Mouse (Mus musculus) CH12.LX (cell line): ENCODE data around the gene Plxna1. TPM values are rescaled to one million over a fixed set of nuclear protein-coding genes. Genes with fewer than 3 reads are reported as not detected.

Source experiments
- DNase-seq: peaks from one replicate; pipeline ENCODE4 v3.0.0-alpha.2; 2013; ENCODE audit errors: extremely low read depth
- H3K27ac ChIP-seq: 2 replicates; pipeline ENCODE4 v1.5.1; 2012; ENCODE audit warnings: low read depth, mild to moderate bottlenecking, control low read depth, moderate library complexity; ENCODE audit not compliant: insufficient read depth
- H3K27me3 ChIP-seq: replicated peaks from 2 replicates; pipeline ENCODE3; 2012; ENCODE audit warnings: inconsistent platforms
- H3K36me3 ChIP-seq, 2 experiments: replicated peaks in 1 of 2; 2 replicates each; pipeline versions ENCODE3 to v1.6.1; 2012; ENCODE audit warnings: inconsistent platforms in 1 of 2, low read length in 1 of 2, mild to moderate bottlenecking in 1 of 2, mixed read lengths in 1 of 2, moderate library complexity in 1 of 2; ENCODE audit not compliant: control insufficient read depth in 1 of 2, insufficient read depth in 1 of 2
- H3K4me1 ChIP-seq, 2 experiments: 2 replicates each; pipeline ENCODE4 v1.6.1; 2012; ENCODE audit warnings: inconsistent platforms in 1 of 2, moderate library complexity in 1 of 2; ENCODE audit not compliant: insufficient read depth in 2 of 2, control insufficient read depth in 1 of 2
- H3K4me2 ChIP-seq: 2 replicates; pipeline ENCODE4 v1.6.1; 2012; ENCODE audit warnings: low read depth, mild to moderate bottlenecking, control low read depth; ENCODE audit not compliant: poor library complexity, insufficient read depth, severe bottlenecking
- H3K4me3 ChIP-seq, 3 experiments: fragments of 150-350 bp in 1 of 3; sonication (generic) in 1 of 3; replicated peaks in 1 of 3; 2 replicates each; pipeline versions ENCODE3 to v1.5.1; 2011 to 2012; ENCODE audit warnings: low read depth in 2 of 3, low read length in 2 of 3, mild to moderate bottlenecking in 2 of 3, moderate library complexity in 2 of 3, control low read depth in 1 of 3, improper control_type of control experiment in 1 of 3, inconsistent platforms in 1 of 3, mixed read lengths in 1 of 3; ENCODE audit not compliant: poor library complexity in 1 of 3
- H3K79me2 ChIP-seq: replicated peaks from 2 replicates; pipeline ENCODE4 v1.6.1; 2012; ENCODE audit warnings: mild to moderate bottlenecking, moderate library complexity; ENCODE audit not compliant: control insufficient read depth, poor library complexity, insufficient read depth, severe bottlenecking; ENCODE audit errors: extremely low read depth
- H3K9ac ChIP-seq: 2 replicates; pipeline ENCODE4 v1.6.1; 2012; ENCODE audit warnings: low read depth, mild to moderate bottlenecking, control low read depth, moderate library complexity; ENCODE audit not compliant: insufficient read depth
- H3K9me3 ChIP-seq: replicated peaks from 2 replicates; pipeline ENCODE3; 2012; ENCODE audit warnings: low read length, inconsistent platforms, mixed read lengths
- BHLHE40 ChIP-seq: IDR thresholded peaks from 2 replicates; pipeline ENCODE4 v1.6.1; 2011; ENCODE audit warnings: mild to moderate bottlenecking, low read depth, low read length, improper control_type of control experiment
- CHD1 ChIP-seq: IDR thresholded peaks from 2 replicates; pipeline ENCODE4 v1.6.1; 2012; ENCODE audit warnings: low read depth, low read length, improper control_type of control experiment, inconsistent platforms
- CHD2 ChIP-seq: IDR thresholded peaks from 2 replicates; pipeline ENCODE4 v1.6.1; 2011; ENCODE audit warnings: low read length, improper control_type of control experiment
- CTCF ChIP-seq, 2 experiments: IDR thresholded peaks in 1 of 2; conservative IDR thresholded peaks in 1 of 2; 2 replicates each; pipeline ENCODE4 v1.5.1; 2011 to 2012; ENCODE audit warnings: low read depth in 2 of 2, low read length in 2 of 2, improper control_type of control experiment in 1 of 2, inconsistent platforms in 1 of 2, mild to moderate bottlenecking in 1 of 2, moderate library complexity in 1 of 2
- E2F4 ChIP-seq: IDR thresholded peaks from 2 replicates; pipeline ENCODE4 v1.6.1; 2011; ENCODE audit warnings: low read depth, low read length, improper control_type of control experiment; ENCODE audit not compliant: insufficient replicate concordance
- ETS1 ChIP-seq: conservative IDR thresholded peaks from 2 replicates; pipeline ENCODE4 v1.6.1; 2012; ENCODE audit warnings: low read depth, mild to moderate bottlenecking, inconsistent platforms, low read length, improper control_type of control experiment, moderate library complexity
- HCFC1 ChIP-seq: IDR thresholded peaks from 2 replicates; pipeline ENCODE4 v1.6.1; 2012; ENCODE audit warnings: low read depth, mild to moderate bottlenecking, inconsistent platforms, low read length, improper control_type of control experiment
- IRF4 ChIP-seq: IDR thresholded peaks from 2 replicates; pipeline ENCODE4 v1.6.1; 2014; ENCODE audit warnings: low read depth, mild to moderate bottlenecking, inconsistent platforms, low read length, improper control_type of control experiment
- JUN ChIP-seq: IDR thresholded peaks from 2 replicates; pipeline ENCODE4 v1.6.1; 2011; ENCODE audit warnings: low read depth, mild to moderate bottlenecking, low read length, improper control_type of control experiment, moderate library complexity; ENCODE audit not compliant: insufficient read depth
- JUND ChIP-seq: conservative IDR thresholded peaks from 2 replicates; pipeline ENCODE4 v1.6.1; 2011; ENCODE audit warnings: low read depth, low read length, improper control_type of control experiment
- KAT2A ChIP-seq: IDR thresholded peaks from 2 replicates; pipeline ENCODE4 v1.6.1; 2012; ENCODE audit warnings: low read length, improper control_type of control experiment, inconsistent platforms; ENCODE audit not compliant: insufficient replicate concordance
- MAFK ChIP-seq: IDR thresholded peaks from 2 replicates; pipeline ENCODE4 v1.6.1; 2011; ENCODE audit warnings: low read length, improper control_type of control experiment; ENCODE audit not compliant: insufficient replicate concordance
- MAX ChIP-seq: IDR thresholded peaks from 2 replicates; pipeline ENCODE4 v1.6.1; 2011; ENCODE audit warnings: low read length, improper control_type of control experiment
- MAZ ChIP-seq: IDR thresholded peaks from 2 replicates; pipeline ENCODE4 v1.6.1; 2012; ENCODE audit warnings: low read depth, mild to moderate bottlenecking, inconsistent platforms, low read length, improper control_type of control experiment, moderate library complexity
- MEF2A ChIP-seq: IDR thresholded peaks from 2 replicates; pipeline ENCODE4 v1.6.1; 2014; ENCODE audit warnings: low read depth, mild to moderate bottlenecking, inconsistent platforms, low read length, improper control_type of control experiment, borderline replicate concordance
- MYC ChIP-seq: IDR thresholded peaks from 2 replicates; pipeline ENCODE4 v1.6.1; 2011; ENCODE audit warnings: low read depth, mild to moderate bottlenecking, improper control_type of control experiment, low read length
- NELFE ChIP-seq: IDR thresholded peaks from 2 replicates; pipeline ENCODE4 v1.6.1; 2011; ENCODE audit warnings: low read depth, low read length, improper control_type of control experiment
- NRF1 ChIP-seq: IDR thresholded peaks from 2 replicates; pipeline ENCODE4 v1.6.1; 2014; ENCODE audit warnings: low read depth, mild to moderate bottlenecking, inconsistent platforms, low read length, improper control_type of control experiment, moderate library complexity
- PAX5 ChIP-seq: IDR thresholded peaks from 2 replicates; pipeline ENCODE4 v1.6.1; 2012; ENCODE audit warnings: low read length, inconsistent platforms, mixed read lengths
- POLR2A ChIP-seq: IDR thresholded peaks from 2 replicates; pipeline ENCODE4 v1.6.1; 2011; ENCODE audit warnings: low read depth, mild to moderate bottlenecking, improper control_type of control experiment, low read length
- RAD21 ChIP-seq: IDR thresholded peaks from 2 replicates; pipeline ENCODE4 v1.6.1; 2011; ENCODE audit warnings: low read depth, mild to moderate bottlenecking, low read length, improper control_type of control experiment, moderate library complexity
- RCOR1 ChIP-seq: conservative IDR thresholded peaks from 2 replicates; pipeline ENCODE4 v1.6.1; 2012; ENCODE audit warnings: low read depth, mild to moderate bottlenecking, inconsistent platforms, low read length, improper control_type of control experiment
- TCF12 ChIP-seq: IDR thresholded peaks from 2 replicates; pipeline ENCODE4 v1.6.1; 2014; ENCODE audit warnings: low read depth, mild to moderate bottlenecking, inconsistent platforms, low read length, improper control_type of control experiment
- UBTF ChIP-seq: IDR thresholded peaks from 2 replicates; pipeline ENCODE4 v1.6.1; 2012; ENCODE audit warnings: low read depth, mild to moderate bottlenecking, inconsistent platforms, low read length, improper control_type of control experiment, moderate library complexity
- USF1 ChIP-seq: IDR thresholded peaks from 2 replicates; pipeline ENCODE4 v1.6.1; 2014; ENCODE audit warnings: low read depth, mild to moderate bottlenecking, inconsistent platforms, low read length, improper control_type of control experiment
- USF2 ChIP-seq: conservative IDR thresholded peaks from 2 replicates; pipeline ENCODE4 v1.6.1; 2011; ENCODE audit warnings: low read depth, low read length, improper control_type of control experiment
- ZC3H11A ChIP-seq: IDR thresholded peaks from 2 replicates; pipeline ENCODE4 v1.6.1; 2012; ENCODE audit warnings: low read depth, mild to moderate bottlenecking, inconsistent platforms, low read length, improper control_type of control experiment
- ZMIZ1 ChIP-seq: IDR thresholded peaks from 2 replicates; pipeline ENCODE4 v1.6.1; 2012; ENCODE audit warnings: low read depth, mild to moderate bottlenecking, inconsistent platforms, low read length, improper control_type of control experiment
- ZNF384 ChIP-seq: IDR thresholded peaks from 2 replicates; pipeline ENCODE4 v1.6.1; 2012; ENCODE audit warnings: low read depth, low read length, improper control_type of control experiment, inconsistent platforms
- dilution Hi-C: fragments of 300-500 bp; cut with MboI; formaldehyde crosslinking; loops from 2 replicates; pipeline ENCODE4 v1.14.3; 2020; ENCODE audit warnings: low sequenced_read_pairs; ENCODE audit not compliant: extremely low pct_unique_long_range_greater_than_20kb, extremely low pct_ligation_motif_present
- in situ Hi-C: fragments of 300-500 bp; cut with MboI; formaldehyde crosslinking; loops from 3 replicates; pipeline ENCODE4 v1.14.3; 2019; ENCODE audit warnings: low sequenced_read_pairs, low pct_ligation_motif_present, low pct_unique_long_range_greater_than_20kb, mixed read lengths
- polyA plus RNA-seq: library from polyadenylated mRNA; unstranded; fragments of >175 nt; gene quantifications from 2 replicates; pipeline ENCODE4 v1.2.1, GENCODE M21; 2012; ENCODE audit warnings: low read depth; ENCODE audit not compliant: insufficient read length
- total RNA-seq, 2 experiments: library from RNA; depleted of rRNA; stranded (reverse); fragments of 300-350 nt in 1 of 2; fragments of >200 nt in 1 of 2; gene quantifications; 2 replicates each; pipeline ENCODE4 v1.2.3; 2012 to 2014

The Plxna1 gene
- total and polyA plus RNA-seq, 3 experiments: 8.9 to 29.5 (median 18.5) TPM

- Histone ChIP-seq H3K9ac (no peak overlapping the region), H3K4me3 (peak overlapping the region in 2 of 3 experiments; percentile 27 to 54), H3K27me3 (no peaks in the 10 kb centered on the region), H3K27ac (peak overlapping the region; percentile 72), H3K36me3 (peaks cover 6 to 29% of the 10 kb centered on the region in 2 experiments), H3K4me1 (peaks cover 28 to 78% of the 10 kb centered on the region in 2 experiments), H3K4me2 (peak overlapping the region; percentile 70), H3K9me3 (peaks cover 10% of the 10 kb centered on the region), H3K79me2 (no peaks in the 10 kb centered on the region)
- in situ Hi-C loops: no loop called here
- no peak for TF ChIP-seq MEF2A
- TF ChIP-seq BHLHE40: 0 out of 2 replicates have a peak, but pooled peaks have one; percentile 1
- TF ChIP-seq TCF12: 0 out of 2 replicates have a peak, but pooled peaks have one; percentile 4
- 0 out of 2 replicates have a peak, but pooled peaks have one; percentile 45 for TF ChIP-seq IRF4
- DNase-seq: no peak
- dilution Hi-C loops: no loop called here
These were observed 76.1 kb downstream of the Plxna1 start for GRCm38 (mm10) chr6:89286286-89286655.

GRCm38 (mm10) chr6:89285561-89286285 lies 76.7 kb downstream of the Plxna1 start:
- in situ Hi-C loops: no loop called here
- DNase-seq: no peak

More at GRCm38 (mm10) chr6:89285561-89286285, 76.7 kb downstream of the Plxna1 start:
- H3K9me3 ChIP-seq: peaks cover 10% of the 10 kb centered on the region
- peaks cover 34 to 79% of the 10 kb centered on the region in 2 experiments for H3K4me1 ChIP-seq
- peak overlapping the region; percentile 72; the same call in 1 of the 2 replicates for H3K27ac ChIP-seq
- H3K4me3 ChIP-seq: peak overlapping the region in 2 of 3 experiments; percentile 18 to 54
- TF ChIP-seq BHLHE40 (peak; percentile 72), RCOR1 (no peak), NELFE (no peak), ETS1 (no peak), MYC (no peak), E2F4 (no peak), NRF1 (no peak), ZC3H11A (no peak), JUN (no peak), ZNF384 (no peak), CTCF (conservative IDR thresholded peaks at IDR 0.05 in 1 of 2, IDR thresholded peaks at IDR 0.05 in 1 of 2; ENCODE audit: low read depth in 2 of 2, low read length in 2 of 2) (no peak), USF2 (peak; percentile 23; the same call in 1 of the 2 replicates), PAX5 (no peak), CHD2 (0 out of 2 replicates have a peak, but pooled peaks have one; percentile 12), POLR2A (0 out of 2 replicates have a peak, but pooled peaks have one; percentile 21), KAT2A (no peak), RAD21 (no peak), TCF12 (0 out of 2 replicates have a peak, but pooled peaks have one; percentile 11), CHD1 (no peak), MAFK (no peak), MAZ (no peak), MAX (peak; percentile 51; the same call in 1 of the 2 replicates), HCFC1 (no peak), UBTF (no peak), USF1 (peak; percentile 47), JUND (no peak), ZMIZ1 (no peak)
- peaks cover 6 to 33% of the 10 kb centered on the region in 2 experiments for H3K36me3 ChIP-seq
- H3K9ac ChIP-seq: no peak overlapping the region
- H3K27me3 ChIP-seq: no peaks in the 10 kb centered on the region
- H3K4me2 ChIP-seq: peak overlapping the region; percentile 70; the same call in 1 of the 2 replicates
- dilution Hi-C loops: no loop called here
- no peaks in the 10 kb centered on the region for H3K79me2 ChIP-seq
